Mouse (Mus musculus) stomach, postnatal 0 days (tissue): Measurements from ENCODE around the gene Tnfsf8.

Experiments
- CTCF ChIP-seq: IDR thresholded peaks from 2 replicates; pipeline ENCODE4 v1.5.1; 2016; ENCODE audit warnings: antibody characterized with exemption, low read depth, mild to moderate bottlenecking, moderate library complexity
- EP300 ChIP-seq: optimal IDR thresholded peaks from 2 replicates; pipeline ENCODE3; 2016; ENCODE audit warnings: antibody characterized with exemption

DNA sequence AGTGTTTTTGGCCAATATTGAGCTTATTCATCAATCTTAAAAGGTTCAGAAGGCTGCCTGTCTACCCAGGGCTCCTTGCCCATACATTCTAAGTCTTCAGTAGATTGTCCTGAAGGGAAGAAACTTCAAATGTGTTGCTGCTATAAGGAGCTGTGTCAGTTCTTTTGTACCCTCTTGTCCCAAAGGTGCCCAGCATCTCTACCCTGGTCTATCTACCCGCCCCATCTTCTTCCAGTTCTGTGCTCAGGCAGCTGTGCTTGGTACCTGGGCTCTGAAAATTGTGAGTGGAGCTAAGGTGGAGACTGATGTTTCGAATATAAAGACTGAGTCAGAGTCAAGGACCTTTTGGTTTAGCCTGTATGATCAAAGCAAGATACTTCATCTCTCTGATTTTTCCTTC lies 11.1 kb downstream of the Tnfsf8 start:
- TF ChIP-seq EP300, result no peak
- no peak for TF ChIP-seq CTCF
